Mouse (Mus musculus) heart, embryonic 15.5 days (tissue): ENCODE results near the gene Ngf. TPM values are rescaled to one million over a fixed set of nuclear protein-coding genes. Genes with fewer than 3 reads are reported as not detected.

Source experiments
- ATAC-seq: fragments of 200-750 bp; cut with Nextera tagmentation; replicated peaks from 2 replicates; pipeline ENCODE4 v1.8.0; 2017; ENCODE audit warnings: low read depth, moderate TSS enrichment; ENCODE audit not compliant: insufficient number of reproducible peaks, insufficient read depth, low FRiP score
- H3K27ac ChIP-seq: fragments of 300-500 bp; sonication (generic); 2 replicates; pipeline ENCODE4 v1.5.1; 2015; ENCODE audit warnings: mild to moderate bottlenecking, inconsistent platforms
- H3K27me3 ChIP-seq: fragments of 300-500 bp; sonication (generic); 2 replicates; pipeline ENCODE4 v1.6.1; 2015; ENCODE audit warnings: inconsistent platforms
- H3K36me3 ChIP-seq: fragments of 300-500 bp; sonication (generic); 2 replicates; pipeline ENCODE4 v1.6.1; 2015; ENCODE audit warnings: mild to moderate bottlenecking, inconsistent platforms
- H3K4me1 ChIP-seq: fragments of 300-500 bp; sonication (generic); replicated peaks from 2 replicates; pipeline ENCODE4 v1.6.1; 2015; ENCODE audit warnings: inconsistent platforms
- H3K4me2 ChIP-seq: fragments of 300-500 bp; sonication (generic); 2 replicates; pipeline ENCODE4 v1.6.1; 2015; ENCODE audit warnings: inconsistent platforms, mild to moderate bottlenecking, moderate library complexity
- H3K4me3 ChIP-seq: fragments of 300-500 bp; sonication (generic); 2 replicates; pipeline ENCODE4 v1.5.1; 2015; ENCODE audit warnings: mild to moderate bottlenecking, inconsistent platforms
- H3K9ac ChIP-seq: fragments of 300-500 bp; sonication (generic); 2 replicates; pipeline ENCODE4 v1.6.1; 2015; ENCODE audit warnings: mild to moderate bottlenecking, inconsistent platforms
- H3K9me3 ChIP-seq: fragments of 300-500 bp; sonication (generic); replicated peaks from 2 replicates; pipeline ENCODE4 v1.6.1; 2016; ENCODE audit warnings: inconsistent platforms
- WGBS: fragments of 180-500 bp; shearing (Covaris S2); methylation state at CpG from one replicate; pipeline ENCODE4 v1.1.7; 2015; ENCODE audit warnings: mixed read lengths; 5-methylcytosine and 5-hydroxymethylcytosine counted together
- polyA plus RNA-seq: library from polyadenylated mRNA; unstranded; fragments of >200 nt; fragmentation: Nextera tagmentation; extraction: Ambion mirVana; gene quantifications from 2 replicates; pipeline ENCODE4 v1.2.1, GENCODE M21; 2015

Gene Ngf
- 2.6 and 3.1 TPM in 2 replicates for polyA plus RNA-seq

DNA sequence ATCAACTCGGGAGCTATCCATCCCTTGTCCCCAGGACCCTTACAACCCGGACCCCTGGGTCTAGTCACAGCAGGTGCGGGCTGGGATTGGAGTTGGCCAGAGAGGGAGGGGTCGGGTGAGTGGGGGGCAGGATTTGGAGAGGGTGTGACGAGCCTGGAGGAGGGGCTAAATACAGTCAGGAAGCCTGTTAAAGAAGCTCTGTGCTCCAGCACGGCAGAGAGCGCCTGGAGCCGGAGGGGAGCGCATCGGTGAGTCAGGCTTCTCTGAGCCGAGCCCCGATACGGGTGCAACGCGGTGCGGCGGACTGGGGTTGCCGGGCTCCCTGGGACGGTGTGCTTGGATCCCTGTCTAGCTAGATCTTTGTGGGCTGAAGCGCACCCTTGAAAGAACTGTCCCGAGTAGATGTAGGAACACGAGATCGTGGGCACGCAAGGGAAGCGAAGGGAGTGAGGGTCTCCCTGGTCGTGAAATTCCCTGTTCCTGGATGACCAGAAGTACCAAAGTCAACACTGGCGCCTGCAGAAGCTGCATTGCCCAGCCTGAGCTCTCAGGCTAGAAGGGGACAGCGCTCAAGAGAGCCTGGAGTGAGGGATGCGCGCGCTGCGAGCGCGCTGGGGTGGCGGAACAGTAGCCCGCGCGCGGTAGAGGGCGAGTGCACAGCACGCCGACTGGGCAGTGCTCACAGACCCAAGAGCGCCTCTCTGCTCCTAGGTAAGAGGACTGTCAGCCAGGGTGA lies at the start of gene Ngf:
TSS of gene Ngf (plus strand) at position 207 of the 736 bp plus-strand sequence.
- H3K9me3 ChIP-seq: no peaks in the 10 kb centered on the region
- H3K27me3 ChIP-seq: peaks cover 38% of the 10 kb centered on the region
- H3K27ac ChIP-seq: no peak within 1 kb of the TSS
- peak within 1 kb of the TSS; percentile 43 for H3K9ac ChIP-seq
- H3K4me1 ChIP-seq: peaks cover 11% of the 10 kb centered on the region; the same call in 1 of the 2 replicates
- no peaks in the 10 kb centered on the region for H3K36me3 ChIP-seq
- H3K4me3 ChIP-seq: peak within 1 kb of the TSS; percentile 46
- peak; percentile 67 for ATAC-seq
- peak within 1 kb of the TSS; percentile 63 for H3K4me2 ChIP-seq
- WGBS: under 1% methylated on average over 43 of the region's 43 CpGs

DNA sequence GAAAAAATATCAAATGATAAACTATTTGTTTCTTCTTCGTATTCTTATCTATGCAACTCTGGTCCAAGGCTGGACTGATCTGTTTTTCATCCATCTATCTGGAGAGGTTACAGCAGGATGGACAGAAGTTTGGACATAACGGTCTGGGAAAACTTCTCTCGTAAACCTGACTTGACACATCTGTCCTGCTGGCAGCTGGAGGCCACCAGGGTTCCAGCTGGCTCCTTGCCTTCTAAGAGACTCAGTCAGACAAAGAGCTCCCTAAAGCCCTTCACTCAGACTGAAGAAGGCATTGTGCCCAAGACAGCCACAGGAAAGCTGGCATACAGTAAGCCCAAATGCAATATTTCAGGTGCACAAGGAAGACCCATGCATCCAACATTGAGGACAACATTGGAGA lies 24.2 kb upstream of the Ngf start:
- H3K27me3 ChIP-seq: no peaks in the 10 kb centered on the region
- no peaks in the 10 kb centered on the region for H3K36me3 ChIP-seq
- 45% methylated on average over 3 of the region's 3 CpGs for WGBS
- no peak overlapping the region for H3K4me3 ChIP-seq
- no peaks in the 10 kb centered on the region for H3K9me3 ChIP-seq
- no peak for ATAC-seq
- no peak overlapping the region for H3K4me2 ChIP-seq
- peaks cover 15% of the 10 kb centered on the region for H3K4me1 ChIP-seq
- no peak overlapping the region for H3K27ac ChIP-seq
- H3K9ac ChIP-seq: no peak overlapping the region

DNA sequence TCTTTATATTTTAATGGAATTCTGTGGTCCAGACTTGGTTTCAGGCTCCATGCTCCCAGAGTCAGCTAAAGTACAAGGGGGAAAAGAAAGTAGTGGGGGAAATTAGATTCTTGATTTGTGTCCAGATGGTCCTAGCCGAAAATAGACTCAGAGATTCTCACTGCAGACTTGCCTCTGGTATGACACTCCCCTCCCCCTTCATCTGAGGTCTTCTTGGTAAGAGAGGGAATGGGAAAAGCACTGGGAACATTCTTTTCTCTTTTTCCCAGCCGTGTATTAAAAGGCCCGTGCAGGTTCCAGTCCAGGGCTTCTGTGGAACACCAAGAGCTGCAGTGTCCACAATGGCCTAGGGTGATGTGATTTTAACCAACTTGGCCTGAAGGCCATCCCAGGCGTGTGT lies 23.0 kb upstream of the Ngf start:
- H3K27me3 ChIP-seq: no peaks in the 10 kb centered on the region
- no peaks in the 10 kb centered on the region for H3K36me3 ChIP-seq
- H3K4me2 ChIP-seq: no peak overlapping the region
- H3K9me3 ChIP-seq: no peaks in the 10 kb centered on the region
- H3K9ac ChIP-seq: no peak overlapping the region
- H3K27ac ChIP-seq: peak overlapping the region; percentile 58
- peaks cover 15% of the 10 kb centered on the region for H3K4me1 ChIP-seq
- no peak for ATAC-seq
- 45% methylated on average over 4 of the region's 4 CpGs for WGBS
- H3K4me3 ChIP-seq: no peak overlapping the region

DNA sequence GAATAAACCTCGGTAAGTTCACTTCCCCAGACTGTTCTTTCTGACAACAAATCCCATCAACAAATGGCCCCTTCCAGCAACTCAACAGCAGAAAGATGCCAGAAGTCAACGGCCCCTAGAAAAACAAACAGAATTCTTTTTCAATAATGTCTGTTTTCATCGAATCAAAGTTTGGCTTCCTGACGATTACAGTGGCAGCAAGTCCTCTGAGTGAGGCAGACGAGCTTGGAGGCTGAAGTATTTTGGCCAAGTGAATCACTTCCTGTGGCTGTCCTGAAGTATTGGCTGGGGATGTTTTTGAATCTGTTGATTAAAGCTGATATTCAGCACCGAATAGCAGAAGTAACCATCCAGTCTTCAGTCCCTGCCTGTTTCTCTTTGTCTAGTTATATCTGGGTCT lies 15.2 kb upstream of the Ngf start:
- no peak overlapping the region for H3K4me2 ChIP-seq
- WGBS: 36% methylated on average over 6 of the region's 6 CpGs
- H3K27me3 ChIP-seq: no peaks in the 10 kb centered on the region
- no peaks in the 10 kb centered on the region for H3K36me3 ChIP-seq
- no peak overlapping the region for H3K4me3 ChIP-seq
- no peak overlapping the region for H3K27ac ChIP-seq
- H3K9ac ChIP-seq: no peak overlapping the region
- H3K9me3 ChIP-seq: no peaks in the 10 kb centered on the region
- ATAC-seq: no peak
- no peaks in the 10 kb centered on the region for H3K4me1 ChIP-seq

DNA sequence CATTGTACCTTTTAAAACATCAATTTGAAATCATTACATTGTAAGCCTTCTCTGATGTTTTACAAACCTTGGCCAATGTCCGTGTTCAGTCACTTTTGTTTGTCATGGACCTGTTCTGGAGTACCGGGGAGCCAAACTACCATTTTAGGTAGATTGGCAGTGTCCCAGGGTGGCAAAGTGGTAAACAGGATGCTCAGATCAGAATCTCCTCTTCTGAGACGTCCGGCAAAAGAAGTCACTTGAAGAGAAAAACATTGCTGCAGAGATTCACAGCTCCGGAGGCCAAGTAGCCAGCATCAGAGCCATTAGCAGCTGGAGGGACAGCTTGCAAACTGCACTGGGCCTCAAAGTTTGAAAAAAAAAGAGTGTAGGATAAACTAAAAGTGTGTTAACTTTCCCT lies 9.2 kb upstream of the Ngf start:
- no peak overlapping the region for H3K27ac ChIP-seq
- no peaks in the 10 kb centered on the region for H3K27me3 ChIP-seq
- H3K4me2 ChIP-seq: no peak overlapping the region
- H3K4me3 ChIP-seq: no peak overlapping the region
- H3K9ac ChIP-seq: no peak overlapping the region
- no peaks in the 10 kb centered on the region for H3K9me3 ChIP-seq
- WGBS: 59% methylated on average over 5 of the region's 5 CpGs
- no peaks in the 10 kb centered on the region for H3K4me1 ChIP-seq
- H3K36me3 ChIP-seq: no peaks in the 10 kb centered on the region
- ATAC-seq: no peak

DNA sequence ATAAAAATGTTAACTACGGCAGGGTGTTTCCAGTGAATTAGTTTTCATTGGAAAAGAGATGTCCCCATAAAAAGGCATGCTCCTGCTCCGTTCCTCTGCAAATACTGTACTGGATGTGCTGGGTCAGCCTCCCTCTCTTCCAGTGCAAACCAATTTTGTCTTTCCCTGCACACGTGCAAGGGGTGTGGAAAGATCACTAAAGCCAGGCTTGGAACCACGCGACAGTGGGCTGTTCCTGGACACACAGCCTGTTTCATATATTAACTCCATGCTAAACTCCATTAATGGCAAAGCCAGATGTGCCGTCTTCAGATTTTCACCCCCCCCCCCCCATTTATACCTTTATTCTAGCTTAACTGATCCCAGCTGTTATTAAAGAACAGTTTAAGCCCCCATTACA lies 8.7 kb upstream of the Ngf start:
- no peaks in the 10 kb centered on the region for H3K27me3 ChIP-seq
- no peaks in the 10 kb centered on the region for H3K9me3 ChIP-seq
- ATAC-seq: no peak
- H3K9ac ChIP-seq: no peak overlapping the region
- H3K4me1 ChIP-seq: no peaks in the 10 kb centered on the region
- no peak overlapping the region for H3K4me2 ChIP-seq
- no peaks in the 10 kb centered on the region for H3K36me3 ChIP-seq
- no peak overlapping the region for H3K4me3 ChIP-seq
- no peak overlapping the region for H3K27ac ChIP-seq
- WGBS: 75% methylated on average over 6 of the region's 6 CpGs

DNA sequence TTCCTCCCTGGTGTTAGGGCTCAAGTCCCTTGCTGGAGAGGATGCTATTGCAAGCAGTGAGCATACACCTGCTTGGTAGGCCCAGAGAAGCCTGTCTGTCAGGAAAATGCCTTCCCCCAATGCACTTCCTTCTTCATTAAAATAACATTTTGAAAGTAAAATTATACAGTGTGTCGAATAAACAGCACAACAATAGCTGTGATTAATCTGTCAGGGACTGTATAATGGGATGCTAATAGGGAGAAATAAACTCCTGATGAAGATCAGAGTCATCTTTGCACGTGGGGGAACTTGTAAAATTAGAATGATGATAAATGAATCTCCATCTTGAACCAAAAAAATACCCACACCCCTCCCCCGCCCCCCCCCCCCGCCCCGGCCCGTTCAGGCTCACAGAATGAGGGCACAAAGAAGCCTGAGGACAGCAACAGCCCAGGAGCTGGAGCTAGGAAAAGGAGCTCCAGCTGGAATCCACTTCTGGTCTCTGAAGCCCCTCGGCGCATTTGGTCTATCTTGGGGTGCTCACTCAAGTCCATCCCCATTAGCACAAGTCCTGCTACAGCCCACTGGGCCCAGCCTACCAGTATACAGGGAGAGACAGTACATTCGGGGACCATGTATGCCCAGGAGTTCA lies 6.9 kb upstream of the Ngf start:
- no peak for ATAC-seq
- H3K9me3 ChIP-seq: no peaks in the 10 kb centered on the region
- no peaks in the 10 kb centered on the region for H3K36me3 ChIP-seq
- H3K27me3 ChIP-seq: no peaks in the 10 kb centered on the region; the same call in 1 of the 2 replicates
- WGBS: 52% methylated on average over 9 of the region's 9 CpGs
- H3K27ac ChIP-seq: no peak overlapping the region
- H3K4me3 ChIP-seq: no peak overlapping the region
- no peak overlapping the region for H3K9ac ChIP-seq
- H3K4me1 ChIP-seq: no peaks in the 10 kb centered on the region
- no peak overlapping the region for H3K4me2 ChIP-seq

DNA sequence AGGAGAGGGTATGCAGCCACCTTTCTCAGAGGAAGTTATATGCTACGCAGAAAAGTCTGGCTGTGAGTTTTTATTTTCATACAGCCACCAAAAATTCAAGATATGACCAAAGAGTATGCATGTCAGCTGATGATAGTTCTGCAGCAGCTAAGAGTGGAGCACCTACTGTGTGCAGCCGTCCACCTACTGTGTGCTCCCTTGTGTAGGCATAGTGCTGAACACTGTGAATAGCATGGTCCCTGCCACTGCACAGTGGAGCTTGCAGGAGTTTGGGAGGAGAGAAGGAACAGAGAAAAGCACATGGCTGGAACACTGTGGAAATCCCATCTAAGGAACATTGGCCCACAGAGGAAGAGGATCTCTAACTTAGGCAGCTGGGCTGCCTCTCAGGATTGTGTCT lies 6.4 kb upstream of the Ngf start:
- H3K36me3 ChIP-seq: no peaks in the 10 kb centered on the region
- no peak overlapping the region for H3K9ac ChIP-seq
- peaks cover 2% of the 10 kb centered on the region for H3K27me3 ChIP-seq
- no peak overlapping the region for H3K27ac ChIP-seq
- ATAC-seq: no peak
- H3K4me3 ChIP-seq: no peak overlapping the region
- no peaks in the 10 kb centered on the region for H3K9me3 ChIP-seq
- 82% methylated on average over 2 of the region's 2 CpGs for WGBS
- H3K4me1 ChIP-seq: no peaks in the 10 kb centered on the region
- no peak overlapping the region for H3K4me2 ChIP-seq

DNA sequence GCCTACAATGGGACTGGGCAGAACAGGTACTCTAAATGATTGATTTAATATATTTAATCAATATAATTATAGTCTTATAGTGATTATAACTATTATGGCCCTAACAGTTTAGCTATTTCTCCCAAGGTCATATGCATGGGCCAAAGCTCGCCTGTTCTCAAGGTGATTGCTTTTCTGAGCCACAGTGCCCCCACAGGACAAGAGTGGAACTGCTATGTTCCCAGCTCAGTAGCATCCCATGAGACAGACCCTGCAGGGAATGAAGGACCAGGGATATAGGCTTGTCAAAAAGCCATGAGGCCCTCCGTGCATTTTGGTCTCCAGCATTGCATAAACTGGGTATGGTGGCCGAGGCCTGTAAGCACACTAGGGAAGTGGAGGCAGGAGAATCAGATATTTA lies 3.1 kb upstream of the Ngf start:
- 20% methylated on average over 3 of the region's 3 CpGs for WGBS
- H3K9ac ChIP-seq: no peak overlapping the region
- no peaks in the 10 kb centered on the region for H3K9me3 ChIP-seq
- no peak for ATAC-seq
- peaks cover 34% of the 10 kb centered on the region for H3K27me3 ChIP-seq
- no peak overlapping the region for H3K4me2 ChIP-seq
- H3K27ac ChIP-seq: no peak overlapping the region
- H3K4me1 ChIP-seq: peaks cover 11% of the 10 kb centered on the region; the same call in 1 of the 2 replicates
- no peaks in the 10 kb centered on the region for H3K36me3 ChIP-seq
- H3K4me3 ChIP-seq: no peak overlapping the region

DNA sequence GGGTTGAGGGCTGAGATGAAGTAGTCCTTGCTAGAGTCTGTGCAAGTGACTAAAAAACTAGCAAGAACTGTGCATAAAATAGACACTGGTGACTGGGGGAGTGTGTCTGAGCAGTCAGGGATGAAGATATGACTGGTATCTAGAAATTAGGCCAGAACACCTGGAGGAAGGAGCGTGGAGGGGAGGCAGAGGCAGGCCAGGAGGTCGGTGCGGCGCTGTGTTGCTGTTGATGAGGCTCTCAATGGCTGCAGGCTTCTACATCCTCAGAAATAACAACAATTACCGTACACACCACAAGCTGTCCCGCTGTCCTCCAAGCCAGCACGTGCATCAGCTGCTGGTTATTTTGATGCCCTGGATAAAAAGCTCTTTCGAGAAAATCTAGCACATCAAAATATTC lies 2.6 kb upstream of the Ngf start:
- H3K27ac ChIP-seq: no peak overlapping the region
- H3K4me3 ChIP-seq: no peak overlapping the region
- H3K4me2 ChIP-seq: no peak overlapping the region
- H3K9me3 ChIP-seq: no peaks in the 10 kb centered on the region
- no peak overlapping the region for H3K9ac ChIP-seq
- WGBS: 83% methylated on average over 8 of the region's 8 CpGs
- ATAC-seq: no peak
- peaks cover 38% of the 10 kb centered on the region for H3K27me3 ChIP-seq
- H3K36me3 ChIP-seq: no peaks in the 10 kb centered on the region
- peaks cover 11% of the 10 kb centered on the region; the same call in 1 of the 2 replicates for H3K4me1 ChIP-seq

DNA sequence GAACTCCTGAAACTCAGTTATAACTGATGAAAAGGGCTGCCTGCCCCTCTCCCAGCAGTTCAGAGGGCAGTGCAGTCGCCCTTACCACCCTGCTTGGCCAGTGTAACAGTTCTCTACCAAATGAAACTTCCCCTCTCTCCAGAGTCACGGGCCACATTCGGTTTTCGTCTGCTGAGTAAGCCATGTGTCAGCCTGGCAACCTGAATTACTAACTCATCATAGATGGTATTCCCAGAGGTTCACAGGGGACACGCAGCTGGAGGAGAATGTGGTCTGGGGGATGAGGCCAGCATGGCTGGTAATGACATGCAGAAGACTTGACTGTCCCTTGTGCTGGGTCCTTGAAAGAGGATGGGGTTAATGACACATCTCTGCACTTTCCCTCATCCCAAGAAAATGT lies 1.5 kb downstream of the Ngf start:
- peak overlapping the region; percentile 63; the same call in 1 of the 2 replicates for H3K4me2 ChIP-seq

More for the DNA sequence above, 1.5 kb downstream of the Ngf start:
- 64% methylated on average over 5 of the region's 5 CpGs for WGBS
- ATAC-seq: no peak
- peak overlapping the region; percentile 46 for H3K4me3 ChIP-seq
- no peaks in the 10 kb centered on the region for H3K36me3 ChIP-seq
- H3K9me3 ChIP-seq: no peaks in the 10 kb centered on the region
- H3K9ac ChIP-seq: no peak overlapping the region
- peaks cover 38% of the 10 kb centered on the region for H3K27me3 ChIP-seq
- H3K4me1 ChIP-seq: peaks cover 11% of the 10 kb centered on the region; the same call in 1 of the 2 replicates
- no peak overlapping the region for H3K27ac ChIP-seq
